Mouse (Mus musculus) forebrain, postnatal 0 days (tissue): ENCODE data around the gene Arid1b. TPM values are rescaled to one million over a fixed set of nuclear protein-coding genes. Genes with fewer than 3 reads are reported as not detected.

Experiments
- ATAC-seq: fragments of 200-750 bp; cut with Nextera tagmentation; 2 replicates; pipeline ENCODE4 v1.8.0; 2017; ENCODE audit warnings: mild to moderate bottlenecking, moderate library complexity
- DNase-seq: peaks from one replicate; pipeline ENCODE4 v3.0.0-alpha.2; 2015
- H3K27ac ChIP-seq: fragments of 300-500 bp; sonication (generic); 2 replicates; pipeline ENCODE4 v1.5.1; 2014; ENCODE audit warnings: low read depth, mild to moderate bottlenecking, antibody characterized with exemption, low read length, moderate library complexity, mixed read lengths
- H3K27me3 ChIP-seq: fragments of 300-500 bp; sonication (generic); 2 replicates; pipeline ENCODE4 v1.6.1; 2014; ENCODE audit warnings: mild to moderate bottlenecking, low read length, mixed read lengths; ENCODE audit not compliant: insufficient read depth
- H3K36me3 ChIP-seq: fragments of 300-500 bp; sonication (generic); 2 replicates; pipeline ENCODE4 v1.6.1; 2014; ENCODE audit warnings: mild to moderate bottlenecking, moderate library complexity; ENCODE audit not compliant: insufficient read depth
- H3K4me1 ChIP-seq: fragments of 300-500 bp; sonication (generic); 2 replicates; pipeline ENCODE4 v1.6.1; 2014; ENCODE audit warnings: antibody characterized with exemption; ENCODE audit not compliant: insufficient read depth
- H3K4me2 ChIP-seq: fragments of 300-500 bp; sonication (generic); 2 replicates; pipeline ENCODE4 v1.6.1; 2014; ENCODE audit warnings: low read depth, mild to moderate bottlenecking, moderate library complexity
- H3K4me3 ChIP-seq: fragments of 300-500 bp; sonication (generic); 2 replicates; pipeline ENCODE4 v1.5.1; 2014; ENCODE audit warnings: low read depth, low read length, mixed read lengths
- H3K9ac ChIP-seq: fragments of 300-500 bp; sonication (generic); 2 replicates; pipeline ENCODE4 v1.6.1; 2014; ENCODE audit warnings: mild to moderate bottlenecking
- H3K9me3 ChIP-seq: fragments of 300-500 bp; sonication (generic); 2 replicates; pipeline ENCODE4 v1.6.1; 2016; ENCODE audit warnings: low read length
- CTCF ChIP-seq: sonication (generic); IDR thresholded peaks from 2 replicates; pipeline ENCODE4 v1.5.1; 2016; ENCODE audit warnings: antibody characterized with exemption, control low read depth, low read depth
- WGBS: fragments of 180-500 bp; shearing (Covaris S2); extraction: QIAGEN DNeasy Blood & Tissue Kit; methylation state at CpG from one replicate; pipeline ENCODE4 v1.1.7; 2014; 5-methylcytosine and 5-hydroxymethylcytosine counted together
- polyA plus RNA-seq: library from polyadenylated mRNA; unstranded; fragments of >200 nt; fragmentation: Nextera tagmentation; extraction: Ambion mirVana; gene quantifications from 2 replicates; pipeline ENCODE4 v1.2.1, GENCODE M21; 2015
- total RNA-seq: library from RNA; depleted of rRNA; stranded (reverse); fragments of >200 nt; gene quantifications from 2 replicates; pipeline ENCODE4 v1.2.3, GENCODE M21; 2014

The Arid1b gene
- total and polyA plus RNA-seq, 2 experiments from 2014 or later = 10.5 to 51.6 TPM

GRCm38 (mm10) chr17:5197083-5197482 is 203.0 kb downstream of the Arid1b start:
- H3K36me3 ChIP-seq = no peaks in the 10 kb centered on the region
- WGBS = 97% methylated on average over 2 of the region's 2 CpGs
- peaks cover 10% of the 10 kb centered on the region; the same call in 1 of the 2 replicates for H3K4me1 ChIP-seq
- H3K4me2 ChIP-seq = no peak overlapping the region
- H3K27me3 ChIP-seq = no peaks in the 10 kb centered on the region
- no peak overlapping the region for H3K4me3 ChIP-seq
- no peak overlapping the region for H3K27ac ChIP-seq
- ATAC-seq (no peak), DNase-seq (no peak)
- H3K9me3 ChIP-seq = no peaks in the 10 kb centered on the region
- no peak overlapping the region for H3K9ac ChIP-seq
- TF ChIP-seq CTCF = no peak

- Histone ChIP-seq H3K4me2 (no peak overlapping the region), H3K9me3 (no peaks in the 10 kb centered on the region), H3K27ac (no peak overlapping the region), H3K36me3 (no peaks in the 10 kb centered on the region), H3K4me1 (peaks cover 17% of the 10 kb centered on the region), H3K9ac (no peak overlapping the region), H3K4me3 (no peak overlapping the region), H3K27me3 (no peaks in the 10 kb centered on the region)
- DNase-seq (no peak), ATAC-seq (no peak)
- 69% methylated on average over 3 of the region's 3 CpGs for WGBS
- no peak for TF ChIP-seq CTCF
Observed at GRCm38 (mm10) chr17:5197765-5198164, 203.6 kb downstream of the Arid1b start.

GRCm38 (mm10) chr17:5198252-5198651 is 204.1 kb downstream of the Arid1b start:
- WGBS = 51% methylated on average over 6 of the region's 6 CpGs
- no peak for ATAC-seq
- no peaks in the 10 kb centered on the region for H3K9me3 ChIP-seq
- H3K4me3 ChIP-seq = no peak overlapping the region
- no peaks in the 10 kb centered on the region for H3K36me3 ChIP-seq
- H3K4me1 ChIP-seq = peaks cover 21% of the 10 kb centered on the region
- no peak for TF ChIP-seq CTCF
- no peak overlapping the region for H3K4me2 ChIP-seq
- H3K9ac ChIP-seq = no peak overlapping the region
- H3K27ac ChIP-seq = no peak overlapping the region; the same call in 1 of the 2 replicates
- H3K27me3 ChIP-seq = no peaks in the 10 kb centered on the region
- DNase-seq = no peak

- DNase-seq (no peak), ATAC-seq (no peak)
- Histone ChIP-seq H3K27me3 (no peaks in the 10 kb centered on the region), H3K4me2 (no peak overlapping the region), H3K9ac (no peak overlapping the region), H3K27ac (no peak overlapping the region), H3K36me3 (no peaks in the 10 kb centered on the region), H3K4me3 (no peak overlapping the region), H3K9me3 (no peaks in the 10 kb centered on the region), H3K4me1 (peaks cover 26% of the 10 kb centered on the region)
- 38% methylated on average over 4 of the region's 4 CpGs for WGBS
- TF ChIP-seq CTCF = no peak
Observed at GRCm38 (mm10) chr17:5198811-5199210, 204.7 kb downstream of the Arid1b start.

GRCm38 (mm10) chr17:5200638-5201037 is 206.5 kb downstream of the Arid1b start:
- no peak for ATAC-seq
- Histone ChIP-seq H3K4me1 (peaks cover 35% of the 10 kb centered on the region), H3K36me3 (no peaks in the 10 kb centered on the region), H3K27ac (no peak overlapping the region), H3K4me3 (no peak overlapping the region), H3K9me3 (no peaks in the 10 kb centered on the region), H3K27me3 (no peaks in the 10 kb centered on the region), H3K4me2 (no peak overlapping the region), H3K9ac (no peak overlapping the region)
- WGBS = 87% methylated on average over 6 of the region's 6 CpGs
- no peak for DNase-seq
- no peak for TF ChIP-seq CTCF

GRCm38 (mm10) chr17:5201859-5202598 is 207.9 kb downstream of the Arid1b start:
- peak; percentile 67 for ATAC-seq
- H3K4me3 ChIP-seq = no peak overlapping the region
- H3K27me3 ChIP-seq = no peaks in the 10 kb centered on the region
- H3K4me2 ChIP-seq = no peak overlapping the region
- peak; percentile 86 for TF ChIP-seq CTCF
- 65% methylated on average over 6 of the region's 6 CpGs for WGBS
- no peak overlapping the region for H3K9ac ChIP-seq
- H3K9me3 ChIP-seq = no peaks in the 10 kb centered on the region
- peak; percentile 73 for DNase-seq
- no peaks in the 10 kb centered on the region for H3K36me3 ChIP-seq
- peaks cover 39% of the 10 kb centered on the region for H3K4me1 ChIP-seq
- H3K27ac ChIP-seq = no peak overlapping the region

- Histone ChIP-seq H3K36me3 (no peaks in the 10 kb centered on the region), H3K9me3 (no peaks in the 10 kb centered on the region), H3K4me2 (no peak overlapping the region), H3K9ac (no peak overlapping the region), H3K4me1 (peaks cover 39% of the 10 kb centered on the region), H3K4me3 (no peak overlapping the region), H3K27ac (no peak overlapping the region), H3K27me3 (no peaks in the 10 kb centered on the region)
- no peak for TF ChIP-seq CTCF
- DNase-seq (no peak), ATAC-seq (no peak)
- 88% methylated on average over 5 of the region's 5 CpGs for WGBS
Observed at GRCm38 (mm10) chr17:5202756-5203155, 208.6 kb downstream of the Arid1b start.
